Mouse (Mus musculus) frontal cortex, postnatal 36 days (tissue): ENCODE data around the gene Ccna2.
"Not testable (repeated sequence)": the region's sequence is repeated elsewhere in the genome, so short reads cannot be mapped to it uniquely, and the experiment has no call there.

ENCODE experiments used
- DNase-seq, 2 experiments: peaks; one replicate each; pipeline ENCODE4 v3.0.0; 2022; ENCODE audit warnings: low spot score in 2 of 2

Gene Ccna2

GRCm38 (mm10) chr3:36571827-36572378 is at the start of gene Ccna2:
Ccna2 (minus strand) TSS chr3:36572150.
- DNase-seq, result peak; percentile 97 to 99

- DNase-seq, result no peak
Observed at GRCm38 (mm10) chr3:36618181-36618580, 46.2 kb upstream of the Ccna2 start.

GRCm38 (mm10) chr3:36613908-36614255 is 41.9 kb upstream of the Ccna2 start:
- DNase-seq, result no peak

GRCm38 (mm10) chr3:36613202-36613907 is 41.4 kb upstream of the Ccna2 start, which contains the start of gene Bbs7:
Bbs7 (minus strand) TSS chr3:36613477.
- DNase-seq, result peak; percentile 93 to 95

GRCm38 (mm10) chr3:36612687-36613086 is 40.7 kb upstream of the Ccna2 start:
- peak in 1 of 2 experiments; percentile 14 for DNase-seq

GRCm38 (mm10) chr3:36605894-36606783 is 34.2 kb upstream of the Ccna2 start:
- DNase-seq, result no peak

- not testable (repeated sequence) for DNase-seq
Observed at GRCm38 (mm10) chr3:36599773-36600172, 27.8 kb upstream of the Ccna2 start.

GRCm38 (mm10) chr3:36598811-36599210 is 26.9 kb upstream of the Ccna2 start:
- no peak for DNase-seq

- no peak for DNase-seq
Observed at GRCm38 (mm10) chr3:36571361-36571826, 556 bp downstream of the Ccna2 start.

GRCm38 (mm10) chr3:36569836-36570235 is 2.1 kb downstream of the Ccna2 start:
- no peak for DNase-seq

GRCm38 (mm10) chr3:36563666-36564065 is 8.3 kb downstream of the Ccna2 start:
- no peak for DNase-seq

GRCm38 (mm10) chr3:36559606-36560005 is 12.3 kb downstream of the Ccna2 start:
- DNase-seq, result no peak

GRCm38 (mm10) chr3:36557601-36558000 is 14.3 kb downstream of the Ccna2 start:
- DNase-seq, result no peak

- DNase-seq, result peak; percentile 98
Observed at GRCm38 (mm10) chr3:36552406-36553047, 19.4 kb downstream of the Ccna2 start, which contains the start of gene Exosc9. Exosc9 (plus strand) TSS chr3:36552606.

- peak; percentile 38 to 60 for DNase-seq
Observed at GRCm38 (mm10) chr3:36551851-36552384, 20.0 kb downstream of the Ccna2 start.

GRCm38 (mm10) chr3:36551343-36551742 is 20.6 kb downstream of the Ccna2 start:
- DNase-seq, result peak in 1 of 2 experiments; percentile 53

GRCm38 (mm10) chr3:36544961-36545360 is 27.0 kb downstream of the Ccna2 start:
- DNase-seq, result no peak

GRCm38 (mm10) chr3:36541399-36541798 is 30.6 kb downstream of the Ccna2 start:
- no peak for DNase-seq

GRCm38 (mm10) chr3:36540756-36541155 is 31.2 kb downstream of the Ccna2 start:
- peak in 1 of 2 experiments; percentile 42 for DNase-seq

GRCm38 (mm10) chr3:36537701-36538470 is 34.1 kb downstream of the Ccna2 start:
- DNase-seq, result peak in 1 of 2 experiments; percentile 43

- DNase-seq, result no peak
Observed at GRCm38 (mm10) chr3:36536041-36536440, 35.9 kb downstream of the Ccna2 start.
